Mouse (Mus musculus) cerebellum, adult 2 months (tissue): ENCODE results near the gene Pepd.

ENCODE experiments used
- CTCF ChIP-seq: fragments of 200-500 bp; IDR thresholded peaks from 2 replicates; pipeline ENCODE4 v1.5.1; 2011; ENCODE audit warnings: low read depth, mild to moderate bottlenecking, control low read depth, low read length, moderate library complexity, borderline replicate concordance; ENCODE audit not compliant: insufficient read depth
- POLR2A ChIP-seq: fragments of 200-500 bp; IDR thresholded peaks from 2 replicates; pipeline ENCODE4 v1.6.1; 2011; ENCODE audit warnings: low read length, control low read depth, borderline replicate concordance; ENCODE audit not compliant: insufficient read depth

- no peak for TF ChIP-seq CTCF
- TF ChIP-seq POLR2A = no peak
These were observed 3.4 kb downstream of the Pepd start for GRCm38 (mm10) chr7:34915555-34915954.
